Mouse (Mus musculus) liver, embryonic 14.5 days (tissue): ENCODE measurements around the gene Plekhg3. TPM values are rescaled to one million over a fixed set of nuclear protein-coding genes. Genes with fewer than 3 reads are reported as not detected.

Experiments
- ATAC-seq: fragments of 200-750 bp; cut with Nextera tagmentation; 2 replicates; pipeline ENCODE4 v1.8.0; 2017; ENCODE audit warnings: moderate number of reproducible peaks, mild to moderate bottlenecking, moderate library complexity; ENCODE audit not compliant: insufficient read depth
- DNase-seq, 3 experiments: peaks; one replicate each; pipeline ENCODE4 v3.0.0-alpha.2; 2012 to 2013; ENCODE audit warnings: low read depth in 3 of 3, low spot score in 3 of 3
- H3K27ac ChIP-seq: fragments of 300-500 bp; sonication (generic); 2 replicates; pipeline ENCODE4 v1.5.1; 2014; ENCODE audit warnings: moderate library complexity, mild to moderate bottlenecking, control low read depth, inconsistent platforms
- H3K27me3 ChIP-seq: fragments of 300-500 bp; sonication (generic); 2 replicates; pipeline ENCODE4 v1.6.1; 2014; ENCODE audit warnings: mild to moderate bottlenecking, low read length, moderate library complexity; ENCODE audit not compliant: control insufficient read depth, insufficient read depth
- H3K36me3 ChIP-seq: fragments of 300-500 bp; sonication (generic); replicated peaks from 2 replicates; pipeline ENCODE4 v1.6.1; 2014; ENCODE audit warnings: low read depth; ENCODE audit not compliant: control insufficient read depth, insufficient read depth
- H3K4me1 ChIP-seq, 2 experiments: fragments of 200-500 bp in 1 of 2; fragments of 300-500 bp in 1 of 2; sonication (generic) in 1 of 2; replicated peaks; 2 replicates each; pipeline ENCODE4 v1.6.1; 2012 to 2014; ENCODE audit warnings: antibody characterized with exemption in 1 of 2, inconsistent platforms in 1 of 2, low read length in 1 of 2; ENCODE audit not compliant: control insufficient read depth in 2 of 2, insufficient read depth in 2 of 2
- H3K4me2 ChIP-seq: fragments of 300-500 bp; sonication (generic); 2 replicates; pipeline ENCODE4 v1.6.1; 2014; ENCODE audit warnings: low read depth, mild to moderate bottlenecking, control low read depth, moderate library complexity
- H3K4me3 ChIP-seq, 2 experiments: fragments of 200-500 bp in 1 of 2; fragments of 300-500 bp in 1 of 2; sonication (generic) in 1 of 2; 2 replicates each; pipeline ENCODE4 v1.5.1; 2012 to 2014; ENCODE audit warnings: low read depth in 2 of 2, low read length in 2 of 2, mild to moderate bottlenecking in 2 of 2, control low read depth in 1 of 2, inconsistent platforms in 1 of 2, moderate library complexity in 1 of 2; ENCODE audit not compliant: insufficient read depth in 1 of 2
- H3K9ac ChIP-seq: fragments of 300-500 bp; sonication (generic); replicated peaks from 2 replicates; pipeline ENCODE4 v1.6.1; 2014; ENCODE audit warnings: mild to moderate bottlenecking, control low read depth, moderate library complexity
- H3K9me3 ChIP-seq: fragments of 300-500 bp; sonication (generic); 2 replicates; pipeline ENCODE4 v1.6.1; 2016; ENCODE audit warnings: low read length, mixed read lengths; ENCODE audit not compliant: control insufficient read depth
- CTCF ChIP-seq: IDR thresholded peaks from 2 replicates; pipeline ENCODE4 v1.5.1; 2016; ENCODE audit warnings: antibody characterized with exemption, low read depth, control low read depth
- EP300 ChIP-seq: IDR thresholded peaks from 2 replicates; pipeline ENCODE4 v1.6.1; 2016; ENCODE audit warnings: antibody characterized with exemption, low read depth
- WGBS: fragments of 180-500 bp; shearing (Covaris S2); extraction: QIAGEN DNeasy Blood & Tissue Kit; methylation state at CpG from one replicate; pipeline ENCODE4 v1.1.7; 2014; ENCODE audit not compliant: insufficient replicate concordance; 5-methylcytosine and 5-hydroxymethylcytosine counted together
- polyA plus RNA-seq, 2 experiments: library from polyadenylated mRNA; depleted of rRNA in 1 of 2; stranded (reverse) in 1 of 2; unstranded in 1 of 2; fragments of >200 nt; fragmentation: Nextera tagmentation in 1 of 2; extraction: Ambion mirVana in 1 of 2; gene quantifications; 2 replicates each; pipeline versions ENCODE4 v1.2.1 to v1.2.3; 2012 to 2014

The Plekhg3 gene
- polyA plus RNA-seq, 2 experiments, result 1.4 to 5.0 TPM

GRCm38 (mm10) chr12:76486943-76487342 is 43.7 kb upstream of the Plekhg3 start:
- H3K4me2 ChIP-seq, result no peak overlapping the region
- no peaks in the 10 kb centered on the region for H3K9me3 ChIP-seq
- no peaks in the 10 kb centered on the region for H3K36me3 ChIP-seq
- no peak overlapping the region for H3K27ac ChIP-seq
- H3K27me3 ChIP-seq, result no peaks in the 10 kb centered on the region
- DNase-seq (no peak), ATAC-seq (no peak)
- H3K4me1 ChIP-seq, result peaks cover 0 to 3% of the 10 kb centered on the region in 2 experiments; a peak in 1 of 4 replicates
- no peak overlapping the region for H3K4me3 ChIP-seq
- 29% methylated on average over 9 of the region's 9 CpGs for WGBS
- H3K9ac ChIP-seq, result no peak overlapping the region
- TF ChIP-seq EP300, result no peak
- no peak for TF ChIP-seq CTCF

GRCm38 (mm10) chr12:76490798-76491197 is 39.9 kb upstream of the Plekhg3 start:
- H3K4me2 ChIP-seq, result no peak overlapping the region
- WGBS, result 63% methylated on average over 1 of the region's 1 CpGs
- H3K27ac ChIP-seq, result no peak overlapping the region
- no peak for DNase-seq
- no peak overlapping the region for H3K9ac ChIP-seq
- H3K9me3 ChIP-seq, result no peaks in the 10 kb centered on the region
- peaks cover 0 to 3% of the 10 kb centered on the region in 2 experiments; a peak in 1 of 4 replicates for H3K4me1 ChIP-seq
- H3K27me3 ChIP-seq, result no peaks in the 10 kb centered on the region
- H3K36me3 ChIP-seq, result no peaks in the 10 kb centered on the region
- no peak for ATAC-seq
- no peak overlapping the region for H3K4me3 ChIP-seq
- TF ChIP-seq EP300, result no peak
- no peak for TF ChIP-seq CTCF

- TF ChIP-seq EP300 (no peak), CTCF (no peak)
- DNase-seq, result no peak
- Histone ChIP-seq H3K4me3 (no peak overlapping the region), H3K27ac (no peak overlapping the region), H3K4me2 (no peak overlapping the region), H3K9ac (no peak overlapping the region), H3K4me1 (no peaks in the 10 kb centered on the region), H3K36me3 (no peaks in the 10 kb centered on the region), H3K27me3 (no peaks in the 10 kb centered on the region; the same call in 1 of the 2 replicates), H3K9me3 (no peaks in the 10 kb centered on the region)
- ATAC-seq, result no peak
- 40% methylated on average over 5 of the region's 5 CpGs for WGBS
Observed at GRCm38 (mm10) chr12:76493462-76493861, 37.2 kb upstream of the Plekhg3 start.

- ATAC-seq (no peak), DNase-seq (no peak)
- H3K9me3 ChIP-seq, result no peaks in the 10 kb centered on the region
- no peaks in the 10 kb centered on the region for H3K36me3 ChIP-seq
- peaks cover 0 to 2% of the 10 kb centered on the region in 2 experiments; a peak in 2 of 4 replicates for H3K4me1 ChIP-seq
- no peak overlapping the region for H3K27ac ChIP-seq
- no peak overlapping the region for H3K4me2 ChIP-seq
- 36% methylated on average over 4 of the region's 4 CpGs for WGBS
- TF ChIP-seq EP300 (no peak), CTCF (no peak)
- H3K4me3 ChIP-seq, result no peak overlapping the region
- H3K9ac ChIP-seq, result no peak overlapping the region
- no peaks in the 10 kb centered on the region; the same call in 1 of the 2 replicates for H3K27me3 ChIP-seq
Observed at GRCm38 (mm10) chr12:76495381-76495780, 35.3 kb upstream of the Plekhg3 start.

- H3K9me3 ChIP-seq, result no peaks in the 10 kb centered on the region
- H3K4me1 ChIP-seq, result peaks cover 0 to 3% of the 10 kb centered on the region in 2 experiments; a peak in 2 of 4 replicates
- peak; percentile 29 to 36 (median 30) for DNase-seq
- no peaks in the 10 kb centered on the region for H3K36me3 ChIP-seq
- H3K9ac ChIP-seq, result no peak overlapping the region
- H3K4me2 ChIP-seq, result no peak overlapping the region
- ATAC-seq, result no peak
- no peak overlapping the region for H3K4me3 ChIP-seq
- WGBS, result 25% methylated on average over 12 of the region's 12 CpGs
- H3K27me3 ChIP-seq, result no peaks in the 10 kb centered on the region; the same call in 1 of the 2 replicates
- H3K27ac ChIP-seq, result no peak overlapping the region
- TF ChIP-seq CTCF (peak; percentile 67), EP300 (no peak)
Observed at GRCm38 (mm10) chr12:76496324-76496723, 34.4 kb upstream of the Plekhg3 start.
